Mouse (Mus musculus) frontal cortex, postnatal 25 days (tissue): ENCODE results near the gene Kcnip2.

ENCODE experiments used
- DNase-seq, 2 experiments: peaks; one replicate each; pipeline ENCODE4 v3.0.0; 2022; ENCODE audit warnings: low spot score in 2 of 2

Kcnip2 gene

DNA sequence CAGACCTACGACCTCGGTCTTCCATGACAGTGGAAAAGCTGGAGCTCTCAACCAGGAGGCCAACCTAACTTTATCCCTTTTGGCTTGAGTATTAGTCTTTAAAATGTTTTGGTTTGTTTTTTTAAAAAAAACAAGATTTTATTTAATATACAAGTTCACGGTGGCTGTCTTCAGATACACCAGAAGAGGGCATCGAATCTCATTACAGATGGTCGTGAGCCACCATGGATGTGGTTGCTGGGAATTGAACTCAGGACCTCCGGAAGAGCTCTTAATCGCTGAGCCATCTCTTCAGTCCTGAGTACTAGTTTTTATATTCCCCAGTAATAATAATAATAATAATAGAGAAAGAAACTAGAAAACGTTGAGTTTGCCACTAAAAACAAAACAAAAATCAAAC is 34.2 kb downstream of the Kcnip2 start:
- no peak for DNase-seq

DNA sequence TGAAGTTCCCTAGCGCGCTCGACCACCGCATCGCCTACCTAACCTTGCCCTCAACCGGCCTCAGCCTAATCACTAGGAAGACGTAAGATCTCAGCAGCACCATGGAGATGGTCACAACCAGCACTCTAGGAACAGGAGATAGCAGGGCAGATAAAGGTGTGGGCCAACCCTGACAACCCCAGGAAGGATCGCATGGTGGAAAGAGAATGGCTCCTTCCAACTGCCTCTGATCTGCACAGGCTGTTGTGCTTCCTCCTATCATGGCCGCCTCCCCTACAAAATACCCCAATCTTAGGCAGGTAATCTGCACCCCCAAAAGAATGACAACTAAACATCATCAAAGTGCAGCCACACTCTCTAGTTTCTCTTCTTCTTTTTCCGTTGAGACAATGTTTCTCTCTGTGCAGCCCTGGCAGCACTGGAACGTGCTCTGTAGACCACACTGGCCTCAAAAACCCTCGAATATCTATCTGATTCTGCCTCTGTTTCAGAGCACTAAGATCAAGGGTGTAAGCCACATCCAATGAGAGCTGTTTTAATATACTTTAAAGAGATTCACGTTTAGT is 35.4 kb downstream of the Kcnip2 start:
- no peak for DNase-seq

DNA sequence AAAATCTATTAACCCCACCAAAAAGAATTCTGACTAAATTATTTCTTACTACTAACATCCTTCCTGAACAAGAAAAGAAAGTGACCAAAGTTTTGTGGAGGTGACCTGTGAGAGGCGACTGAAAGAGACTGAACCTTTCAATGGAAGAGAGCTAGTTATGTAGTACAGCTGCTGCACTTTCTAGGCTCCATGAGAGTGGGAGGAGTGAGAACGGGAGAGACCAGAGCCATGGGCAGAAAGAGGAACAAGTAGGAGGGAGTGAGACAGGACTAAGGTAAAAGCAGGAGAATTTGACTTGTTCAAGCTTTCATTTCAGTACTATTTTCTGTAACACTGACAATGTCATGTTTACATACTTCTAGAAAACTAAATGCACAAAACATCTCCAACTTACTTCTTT is 40.4 kb downstream of the Kcnip2 start:
- DNase-seq, result no peak

DNA sequence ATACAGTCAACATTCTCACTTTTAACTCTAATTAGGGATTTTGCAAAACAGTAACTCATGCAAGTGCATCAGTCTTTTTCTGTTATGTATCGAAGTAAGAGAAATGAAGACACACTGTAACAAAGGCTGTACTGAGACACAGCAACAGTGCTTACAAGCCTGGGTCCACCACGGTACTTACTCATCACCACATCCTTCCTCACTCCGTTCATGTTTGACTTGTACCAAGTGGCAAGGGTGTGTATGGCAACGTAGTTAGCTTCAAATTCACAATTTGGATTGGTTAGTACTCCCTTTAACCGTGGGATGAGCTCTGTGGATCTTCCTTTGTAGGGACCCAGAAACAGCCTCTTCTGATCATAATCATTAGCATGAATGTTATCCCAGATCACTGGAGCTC is 44.4 kb downstream of the Kcnip2 start:
- no peak for DNase-seq

DNA sequence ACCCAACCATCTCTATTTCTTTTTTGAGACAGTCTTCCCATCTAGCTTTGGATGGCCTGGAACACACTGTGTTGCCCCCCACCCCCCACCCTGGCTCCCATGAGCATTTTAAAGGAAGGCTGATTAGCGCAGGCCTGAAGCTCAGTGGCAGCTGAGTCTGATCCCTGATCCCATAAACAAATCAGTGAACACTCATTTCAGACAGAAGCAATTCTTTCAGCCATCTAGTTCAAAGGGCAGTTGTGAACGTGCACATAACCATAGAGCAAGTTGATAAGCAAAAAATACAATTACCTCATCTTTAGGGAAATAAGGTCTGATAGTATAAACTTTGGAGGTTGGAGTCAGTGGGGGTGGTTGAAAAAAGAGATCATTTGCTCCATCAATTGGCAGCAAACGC is 55.1 kb downstream of the Kcnip2 start:
- no peak for DNase-seq

DNA sequence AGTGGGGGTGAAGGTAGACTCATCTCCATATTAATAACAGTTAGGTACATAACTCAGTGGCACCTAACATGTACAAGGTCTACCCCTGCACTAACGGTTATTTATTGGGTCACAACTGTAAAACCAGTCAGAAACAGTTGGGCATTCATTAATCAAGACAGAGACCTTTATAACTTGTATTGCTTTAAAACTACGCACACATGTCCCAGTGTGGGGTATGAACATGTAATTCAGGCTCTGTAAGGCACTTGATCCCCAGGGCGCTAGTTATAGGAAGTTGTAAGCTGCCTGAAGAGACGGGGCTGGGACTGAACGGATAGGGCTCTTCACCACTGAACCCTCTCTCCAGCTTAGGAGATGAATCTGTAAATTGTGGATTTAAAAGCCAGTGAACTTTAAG is 57.2 kb downstream of the Kcnip2 start:
- no peak for DNase-seq

DNA sequence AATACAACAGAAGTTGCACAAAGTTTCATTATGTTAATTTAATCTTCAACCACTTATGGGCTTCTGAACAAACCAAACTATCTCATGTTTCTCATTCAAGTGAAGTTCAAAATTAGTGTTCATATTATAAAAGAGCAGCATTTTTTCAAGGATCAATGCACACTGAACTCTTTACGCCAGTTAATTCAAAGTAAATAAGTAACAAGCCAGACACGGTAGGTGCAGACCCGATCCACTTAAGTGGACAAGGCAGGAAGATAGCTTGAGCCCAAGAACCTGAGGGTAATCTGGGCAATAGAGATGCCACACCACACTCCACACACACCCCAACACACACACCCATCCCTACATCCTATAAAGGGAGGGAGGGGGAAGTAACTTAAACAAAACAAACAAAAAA is 62.3 kb downstream of the Kcnip2 start:
- DNase-seq, result no peak

DNA sequence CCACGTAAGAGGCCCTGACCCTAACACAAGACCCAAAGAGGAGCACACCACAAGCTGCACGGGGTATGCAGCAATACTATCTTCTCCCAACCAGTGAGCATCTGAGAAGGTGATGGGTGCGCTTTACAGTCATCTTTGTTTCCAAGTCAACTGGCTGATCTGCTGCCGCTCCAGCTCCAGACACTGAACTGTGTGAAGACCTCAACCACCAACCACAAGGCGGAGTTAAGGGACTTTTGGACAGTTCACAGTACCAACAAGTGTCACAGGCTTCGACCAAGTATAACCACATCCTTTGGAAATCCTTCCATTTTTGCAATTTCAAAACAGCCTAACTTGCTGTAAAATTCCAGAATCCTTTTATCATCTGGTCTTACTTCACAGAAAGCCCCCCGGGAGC is 64.0 kb downstream of the Kcnip2 start:
- DNase-seq, result no peak

DNA sequence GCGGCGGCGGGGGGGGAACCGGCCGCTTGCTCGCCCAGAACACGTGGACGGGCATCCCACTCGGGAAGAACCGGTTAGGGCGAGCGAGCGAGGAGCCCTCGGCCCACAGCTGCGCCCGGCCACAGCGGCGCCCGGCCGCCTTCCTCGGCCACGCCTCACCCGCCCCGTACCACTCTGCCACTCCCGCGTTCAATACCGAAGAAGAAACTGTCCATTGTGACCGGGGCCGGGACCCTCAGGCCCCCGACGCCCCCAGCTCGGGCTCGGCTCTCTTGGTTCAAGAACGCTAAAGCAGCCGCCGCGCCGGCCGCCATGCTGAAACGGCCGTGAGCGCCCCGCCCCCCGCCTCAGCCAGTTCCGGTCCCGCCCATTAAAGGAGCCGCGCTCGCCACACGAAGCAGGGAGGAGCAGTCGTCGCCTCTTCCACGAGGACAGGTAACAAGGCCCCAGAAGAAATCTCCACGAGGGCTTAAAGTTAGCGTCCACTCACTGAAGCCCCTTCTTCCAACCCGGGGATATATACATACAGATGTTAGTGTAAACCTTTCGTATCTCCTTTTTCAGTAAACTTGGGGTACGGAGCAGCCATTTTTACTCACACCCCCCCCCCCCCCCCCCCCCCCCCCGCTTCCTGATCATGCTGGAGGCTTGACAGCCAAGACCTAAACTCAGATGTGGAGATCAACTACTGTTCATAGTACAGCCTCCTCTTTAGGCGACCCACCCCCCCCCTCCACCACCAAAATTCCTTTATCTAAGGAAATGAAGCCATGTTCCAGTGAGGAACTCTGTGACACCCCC is 66.4 kb downstream of the Kcnip2 start, which contains the start of gene Npm3:
Gene Npm3, minus strand, starts transcription at position 349 of the 801 bp plus-strand sequence.
- peak; percentile 60 to 61 for DNase-seq

DNA sequence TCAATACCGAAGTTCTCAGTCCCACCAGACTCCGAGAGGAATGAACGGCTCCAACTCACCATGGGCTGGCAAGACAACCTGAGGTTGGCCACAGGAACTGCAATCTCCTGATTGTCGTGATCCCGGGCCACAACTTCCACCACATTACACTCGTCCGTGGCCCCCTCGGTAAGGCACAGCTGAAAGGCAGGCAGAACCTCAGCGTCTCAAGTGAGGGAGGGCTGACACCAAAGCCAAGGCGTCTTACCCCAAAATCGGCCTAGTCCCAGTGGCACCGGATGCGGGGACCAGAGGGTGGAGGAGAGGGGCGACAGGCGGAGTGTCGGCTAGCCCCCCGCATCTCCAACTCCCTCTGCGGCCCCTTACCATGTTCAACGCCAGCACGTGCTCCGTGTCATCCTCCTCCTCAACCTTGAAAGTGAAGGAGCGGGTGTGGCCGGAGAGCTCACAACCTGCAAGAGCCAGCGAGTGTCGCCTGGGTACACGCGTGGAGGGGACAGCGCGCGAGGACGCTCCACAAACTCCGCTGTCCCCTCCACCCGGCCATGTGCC is 67.1 kb downstream of the Kcnip2 start:
- no peak for DNase-seq

DNA sequence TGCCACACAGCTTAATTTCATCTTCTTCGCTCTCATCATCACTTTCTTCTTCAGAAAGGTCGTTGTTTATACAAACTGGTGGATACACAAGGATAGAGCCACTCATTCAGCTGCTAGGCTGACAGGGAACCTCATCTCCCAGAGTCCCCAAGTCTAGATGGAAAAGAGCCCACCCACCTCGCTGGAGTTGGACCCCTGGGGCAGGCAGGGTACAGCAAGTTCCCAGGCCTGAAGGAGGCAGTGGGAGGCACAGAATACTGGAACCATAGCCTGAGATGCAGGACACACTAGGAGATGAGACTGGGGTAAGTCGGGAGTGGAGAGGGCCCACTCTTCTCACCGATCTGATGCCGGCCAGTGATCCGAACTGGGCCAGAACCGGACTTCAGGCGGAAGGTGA is 67.7 kb downstream of the Kcnip2 start:
- DNase-seq, result no peak

DNA sequence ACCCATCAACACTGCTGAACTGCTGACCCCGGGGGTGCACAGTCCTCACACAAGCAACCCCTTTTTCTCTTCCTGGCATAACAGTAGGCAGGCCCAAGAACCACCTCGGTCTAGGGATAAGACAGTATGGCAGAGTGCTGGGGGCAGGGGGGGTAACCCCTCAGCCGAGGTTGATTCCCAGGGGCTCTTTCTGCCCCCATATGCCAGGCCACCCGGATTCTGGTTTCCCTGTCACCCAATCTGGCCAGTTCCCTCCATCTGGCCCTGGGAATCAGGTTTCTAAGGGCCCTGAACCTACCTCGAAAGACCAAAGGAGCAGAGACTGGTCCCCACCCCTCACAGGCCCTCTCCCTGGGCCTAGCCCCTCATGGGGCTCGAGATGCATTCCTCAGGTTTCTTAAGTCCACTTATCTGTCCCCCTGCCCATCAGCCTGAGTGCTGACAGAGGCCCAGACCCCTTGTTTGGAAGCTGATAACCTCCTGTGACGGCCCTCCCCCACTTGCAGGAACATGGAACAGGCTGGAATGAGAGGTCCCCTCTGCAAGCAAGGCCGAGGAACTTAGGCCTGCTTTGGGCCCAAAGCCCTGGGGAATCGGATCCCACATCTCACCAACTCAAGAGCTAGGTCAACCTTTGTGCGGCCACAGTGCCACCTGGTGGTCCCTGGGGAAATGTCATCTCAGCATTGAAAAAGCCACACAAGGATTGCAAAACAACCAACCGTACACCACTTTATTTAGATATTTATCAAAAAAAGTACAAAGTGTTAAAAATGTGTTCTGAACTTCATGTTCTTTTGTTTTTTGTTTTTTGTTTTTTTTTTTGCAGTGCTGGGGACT is 68.6 kb downstream of the Kcnip2 start:
- DNase-seq, result peak; percentile 89 to 90

DNA sequence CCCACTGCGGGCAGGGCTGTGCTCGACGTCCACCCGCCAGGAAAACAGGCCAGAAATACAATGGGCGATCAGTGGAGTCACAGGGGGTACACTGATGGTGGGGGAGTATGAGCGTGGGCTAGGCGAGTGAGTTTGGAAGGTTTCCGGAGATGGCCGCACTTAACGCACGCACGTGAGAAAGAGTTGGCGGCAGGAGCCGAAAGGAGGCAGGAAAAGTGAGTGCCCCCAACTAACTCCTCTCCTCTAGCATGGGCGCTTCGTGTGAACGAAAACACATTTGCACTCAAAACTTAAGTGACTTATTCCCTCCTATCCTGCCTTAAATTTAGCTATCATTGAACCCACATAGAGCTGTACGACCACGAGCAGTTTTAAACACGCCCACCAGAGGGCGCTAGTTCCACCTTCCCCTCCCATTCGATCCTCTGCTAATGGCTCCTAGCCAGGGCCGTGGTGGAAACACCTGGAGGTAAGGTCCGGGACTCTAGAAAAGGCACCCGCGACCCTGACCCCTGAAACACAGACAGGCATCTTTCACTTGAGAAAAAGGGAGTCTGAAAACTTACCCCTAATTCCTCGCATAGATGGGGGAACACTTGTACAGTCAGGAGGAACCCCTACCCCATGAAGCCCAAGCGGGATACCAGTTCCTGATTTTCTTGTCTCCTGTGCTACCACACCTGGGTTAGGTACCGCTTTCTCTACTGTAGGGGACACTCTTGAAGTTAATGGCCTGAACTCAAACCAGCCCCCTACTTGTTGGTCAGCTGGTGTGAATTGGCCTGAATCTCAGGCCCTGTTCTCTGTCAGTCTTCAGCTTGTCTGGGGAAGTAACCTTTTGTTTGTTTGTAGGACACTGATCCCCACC is 69.5 kb downstream of the Kcnip2 start:
- peak; percentile 57 to 64 for DNase-seq

DNA sequence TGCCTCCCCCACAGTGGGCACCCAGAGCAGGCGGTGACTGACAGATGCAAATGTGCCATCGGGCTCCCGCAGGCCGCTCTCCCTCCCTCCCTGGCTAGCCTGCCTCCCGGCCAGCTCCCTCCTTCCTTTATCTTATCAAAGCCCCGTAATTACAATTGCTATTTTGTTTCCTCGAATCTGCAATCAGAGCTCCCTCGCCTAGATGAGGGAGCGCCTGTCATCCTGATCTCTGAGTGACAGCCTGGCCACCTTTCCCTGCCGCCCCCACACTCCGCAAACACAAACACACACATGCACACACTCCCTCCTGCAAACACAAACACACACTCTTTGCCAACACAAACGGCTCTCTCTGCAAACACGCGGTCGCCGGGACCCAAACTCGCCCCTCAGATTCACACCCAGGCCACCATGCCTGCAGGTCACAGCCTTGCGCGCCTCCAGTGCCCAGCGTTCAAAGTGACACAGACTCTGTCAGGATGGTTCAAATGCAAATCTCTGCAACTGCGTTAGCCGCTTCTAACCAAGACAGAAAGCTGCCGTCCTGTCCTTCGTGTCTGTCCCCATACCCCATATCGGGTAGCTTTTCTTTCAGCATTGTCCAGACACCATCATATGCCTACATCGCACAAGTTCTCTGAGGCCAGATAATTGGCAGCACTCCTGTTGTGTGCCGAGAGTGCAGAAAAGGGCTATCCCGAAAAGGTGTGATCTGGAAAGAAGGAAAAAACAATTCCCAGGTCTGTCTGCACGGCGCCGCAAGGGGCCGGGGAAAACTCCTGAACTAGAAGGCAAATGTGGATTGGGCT is 70.3 kb downstream of the Kcnip2 start:
- no peak for DNase-seq

DNA sequence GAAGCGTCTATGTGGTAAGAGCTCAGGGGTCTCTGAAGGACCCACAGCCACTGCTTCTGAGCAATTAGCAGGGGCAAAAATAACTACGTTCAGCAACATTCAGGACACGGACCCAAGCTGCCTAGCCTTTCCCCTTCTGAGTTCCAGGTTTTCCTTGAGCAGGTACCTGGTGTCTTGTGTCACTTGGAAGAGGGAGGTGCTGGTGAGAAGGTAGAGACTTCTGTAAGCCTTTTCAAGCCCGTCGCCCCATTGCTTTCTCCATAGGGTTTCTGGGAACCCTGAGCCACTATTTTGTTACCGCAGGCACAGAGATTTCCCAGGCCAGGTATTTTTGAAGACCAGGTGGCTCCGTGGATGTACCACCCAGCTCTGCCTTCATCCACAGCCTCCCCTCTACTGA is 72.2 kb downstream of the Kcnip2 start:
- no peak for DNase-seq

DNA sequence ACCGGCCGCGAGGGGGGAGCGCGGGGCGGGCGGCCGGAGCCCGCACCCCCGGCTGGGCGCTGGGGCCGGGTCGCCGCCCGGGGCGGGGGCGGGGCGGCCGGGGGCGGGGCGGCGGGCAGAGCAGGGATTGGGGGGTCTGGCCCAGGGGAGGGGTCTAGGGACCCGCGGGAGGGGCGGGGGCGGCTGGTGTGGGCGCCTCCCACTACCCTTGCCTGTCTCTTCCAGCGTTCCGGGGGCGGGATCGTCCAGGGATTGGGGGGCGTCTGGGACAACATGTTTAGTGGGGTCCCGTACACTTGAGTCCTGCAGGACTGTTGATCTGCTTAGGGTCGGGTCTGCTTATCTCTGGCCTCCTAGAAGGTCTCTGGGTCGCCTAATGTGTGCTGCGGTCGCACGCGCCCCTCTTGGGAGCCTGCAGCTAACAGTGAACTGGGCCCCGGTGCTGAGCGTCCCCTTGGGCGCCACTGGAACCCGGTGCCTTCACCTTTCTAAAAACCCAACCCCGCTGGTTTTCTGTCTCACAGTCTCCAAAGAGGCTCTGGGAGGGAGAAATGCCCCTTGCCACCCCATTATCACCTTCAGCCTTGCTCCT is 72.8 kb downstream of the Kcnip2 start:
- DNase-seq, result no peak

DNA sequence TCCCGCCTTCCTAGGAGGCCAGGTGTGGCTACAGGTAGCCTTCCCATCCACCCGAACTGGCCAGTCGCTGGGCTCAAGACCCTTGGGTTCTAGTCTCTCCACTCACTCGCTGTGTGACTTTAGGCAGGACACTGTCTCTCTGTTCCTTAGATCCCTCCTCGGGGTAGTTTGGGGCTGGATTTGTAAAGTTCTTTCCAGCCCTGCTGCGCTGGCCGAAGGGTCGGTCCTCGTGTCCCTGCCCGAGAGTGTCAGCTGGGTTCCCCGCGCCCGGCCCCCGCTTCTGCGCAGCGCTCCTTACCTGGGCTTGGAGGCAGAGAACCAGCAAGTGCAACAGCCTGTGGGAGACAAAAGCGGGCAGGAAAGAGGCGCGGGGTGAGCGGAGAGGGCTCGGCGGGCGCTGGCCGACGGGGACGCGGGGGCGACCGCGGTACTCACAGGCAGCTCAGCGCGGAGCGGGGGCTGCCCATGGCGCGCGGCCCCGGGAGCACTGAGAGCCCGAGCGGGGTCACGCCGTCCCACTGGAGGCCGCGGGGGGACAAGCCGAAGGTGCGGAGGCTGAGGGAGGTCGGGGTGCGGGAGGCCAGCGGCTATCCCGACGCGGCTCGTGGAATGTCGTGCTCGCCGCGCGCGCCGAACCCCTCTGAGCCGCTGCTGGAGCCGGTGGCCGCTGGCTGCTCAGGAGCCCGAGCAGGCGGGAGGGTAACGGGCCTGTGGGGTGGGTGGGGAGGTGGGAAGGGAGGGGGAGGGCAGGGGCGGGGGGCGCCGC is 73.5 kb downstream of the Kcnip2 start, which contains the start of gene Fgf8:
Gene Fgf8, minus strand, starts transcription at position 698 of the 766 bp plus-strand sequence.
- DNase-seq, result no peak
